Mouse (Mus musculus) thymus, adult 2 months (tissue): ENCODE data around the gene Megf11.

Experiments used
- CTCF ChIP-seq: fragments of 200-500 bp; IDR thresholded peaks from 2 replicates; pipeline ENCODE4 v1.5.1; 2012; ENCODE audit warnings: mild to moderate bottlenecking, control low read depth, low read length, moderate library complexity, borderline replicate concordance; ENCODE audit not compliant: control insufficient read depth, poor library complexity, insufficient read depth; ENCODE audit errors: extremely low read depth
- POLR2A ChIP-seq: fragments of 200-500 bp; IDR thresholded peaks from 2 replicates; pipeline ENCODE4 v1.6.1; 2012; ENCODE audit warnings: mild to moderate bottlenecking, low read length, control low read depth, moderate library complexity; ENCODE audit not compliant: control insufficient read depth, poor library complexity, insufficient read depth; ENCODE audit errors: extremely low read depth

GRCm38 (mm10) chr9:64752575-64752974 is 367.1 kb downstream of the Megf11 start:
- TF ChIP-seq POLR2A (no peak), CTCF (no peak)
